Mouse (Mus musculus) embryo, embryonic 11 days (tissue): ENCODE results near the gene Espn.
A peak's percentile ranks its signal among the peaks of the same experiment; 100 is the strongest.

Experiments used
- DNase-seq: peaks from one replicate; pipeline ENCODE4 v3.0.0-alpha.2; 2015

Espn gene

GRCm38 (mm10) chr4:152094233-152094632 lies 57.9 kb downstream of the Espn start:
- no peak for DNase-seq

GRCm38 (mm10) chr4:152092751-152093293 lies 59.3 kb downstream of the Espn start:
- DNase-seq: no peak

GRCm38 (mm10) chr4:152090191-152090590 lies 62.0 kb downstream of the Espn start:
- DNase-seq: no peak

GRCm38 (mm10) chr4:152088556-152089120 lies 63.5 kb downstream of the Espn start:
- no peak for DNase-seq

- no peak for DNase-seq
Observed at GRCm38 (mm10) chr4:152088133-152088532, 64.0 kb downstream of the Espn start.

- DNase-seq: no peak
Observed at GRCm38 (mm10) chr4:152087211-152088081, 64.7 kb downstream of the Espn start.

GRCm38 (mm10) chr4:152086505-152087210 lies 65.5 kb downstream of the Espn start:
- peak; percentile 74 for DNase-seq

- no peak for DNase-seq
Observed at GRCm38 (mm10) chr4:152084616-152085015, 67.6 kb downstream of the Espn start.

DNA sequence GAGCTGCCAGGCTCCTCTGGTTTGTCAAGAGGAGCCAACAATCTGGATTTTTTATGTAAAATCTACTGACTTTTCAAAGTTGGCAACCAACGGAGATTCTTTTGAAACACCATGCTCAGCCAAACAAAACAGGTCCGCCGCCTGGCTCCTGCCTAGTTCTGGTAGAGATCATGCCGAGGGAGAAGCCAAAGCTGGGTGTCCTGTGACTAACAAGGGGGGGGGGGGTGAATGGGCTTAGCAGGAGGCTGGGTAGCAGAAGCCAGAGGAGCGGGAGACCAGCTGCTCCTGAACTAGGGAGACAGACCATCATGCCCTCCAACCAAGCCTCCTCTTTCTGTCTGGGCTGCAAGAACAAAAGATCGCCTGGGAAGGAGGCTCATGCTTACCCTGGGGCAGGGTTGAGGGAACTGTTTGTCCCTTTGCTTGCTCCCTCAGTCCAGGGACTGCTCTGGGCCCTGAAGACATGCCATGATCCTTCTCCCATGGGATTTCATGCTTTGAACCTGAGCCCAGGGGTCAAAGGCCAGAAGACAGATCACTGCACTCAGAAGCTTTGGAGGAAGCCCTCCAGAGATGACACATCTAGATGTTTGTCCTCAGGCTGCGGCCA lies 68.5 kb downstream of the Espn start:
- no peak for DNase-seq

- DNase-seq: no peak
Observed at GRCm38 (mm10) chr4:152079931-152080330, 72.2 kb downstream of the Espn start.

DNA sequence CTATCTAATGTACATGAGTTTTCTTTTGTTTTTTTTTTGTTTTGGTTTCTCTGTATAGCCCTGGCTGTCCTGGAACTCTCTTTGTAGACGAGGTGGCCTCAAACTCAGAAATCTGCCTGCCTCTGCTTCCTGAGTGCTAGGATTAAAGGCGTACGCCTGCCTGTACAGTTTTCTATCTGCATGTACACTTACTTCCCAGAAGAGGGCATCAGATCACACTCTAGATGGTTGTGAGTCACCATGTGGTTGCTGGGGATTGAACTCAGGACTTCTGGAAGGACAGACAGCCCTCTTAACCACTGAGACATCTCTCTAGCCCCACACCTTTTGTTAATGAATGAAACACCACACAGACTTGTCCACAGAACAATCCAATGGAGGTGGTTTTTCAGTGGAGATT lies 72.9 kb downstream of the Espn start:
- DNase-seq: no peak

DNA sequence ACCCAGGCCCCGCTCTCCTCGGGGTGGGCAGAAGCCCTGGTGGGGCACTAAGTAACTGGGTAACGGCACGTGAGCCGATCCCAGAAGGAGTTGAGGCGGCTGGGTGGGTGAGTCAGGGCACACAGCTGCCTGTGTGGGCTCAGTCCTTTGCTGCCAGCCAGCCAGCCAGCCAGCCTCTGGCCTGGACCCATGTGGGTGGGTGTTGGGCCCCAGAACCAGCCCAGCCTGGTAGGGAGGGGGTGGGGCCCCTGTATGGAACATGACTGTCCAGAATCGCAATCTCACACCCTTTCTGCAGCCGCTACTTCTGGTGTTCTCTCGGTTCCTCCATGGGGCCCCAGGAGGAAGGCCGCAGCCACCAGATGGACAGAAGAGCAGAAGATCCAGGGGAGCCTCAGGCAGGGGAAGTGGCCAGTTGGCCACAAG lies 74.1 kb downstream of the Espn start:
- no peak for DNase-seq

GRCm38 (mm10) chr4:152077191-152077590 lies 75.0 kb downstream of the Espn start:
- DNase-seq: no peak

DNA sequence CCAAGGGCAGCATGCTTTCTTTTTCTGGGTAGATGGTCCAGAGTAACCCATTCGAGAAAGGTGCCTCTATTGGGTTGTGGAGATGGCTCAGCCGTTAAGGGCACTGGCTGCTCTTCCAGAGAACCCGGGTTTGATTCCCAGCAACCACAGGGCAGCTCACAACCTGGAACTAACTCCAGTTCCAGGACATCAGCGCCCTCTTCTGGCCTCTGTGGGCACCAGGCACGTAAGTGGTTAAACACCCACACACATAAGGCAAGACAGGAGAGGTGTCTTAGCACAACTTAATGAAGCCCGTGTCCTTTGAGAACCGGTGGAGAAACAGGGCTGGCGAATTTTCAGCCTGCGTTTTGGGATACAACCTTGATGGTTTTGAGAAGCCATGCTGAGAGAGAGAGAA lies 77.6 kb downstream of the Espn start:
- no peak for DNase-seq

- no peak for DNase-seq
Observed at GRCm38 (mm10) chr4:152073715-152074114, 78.5 kb downstream of the Espn start.

- no peak for DNase-seq
Observed at GRCm38 (mm10) chr4:152072655-152073054, 79.5 kb downstream of the Espn start.

- peak; percentile 20 for DNase-seq
Observed at GRCm38 (mm10) chr4:152072121-152072601, 80.0 kb downstream of the Espn start, which contains the start of gene Plekhg5. Plekhg5 (plus strand) TSS chr4:152072498.

GRCm38 (mm10) chr4:152070494-152071396 lies 81.4 kb downstream of the Espn start:
- no peak for DNase-seq
